In genomic region chr14:8173542-8174250, GRCm38 (mm10) we compare ENCODE assay signal across 8 mouse cellular contexts. TPM values are rescaled to one million over a fixed set of nuclear protein-coding genes. Genes with fewer than 3 reads are reported as not detected.
DNase-seq lines count a peak whose midpoint lies in the region; ATAC-seq and TF ChIP-seq lines count a peak whose summit lies in the region.
"Not testable (repeated sequence)": the region's sequence is repeated elsewhere in the genome, so short reads cannot be mapped to it uniquely, and the experiment has no call there.

No protein-coding gene starts in this region.

- peaks cover 27% of the 10 kb centered on the region for H3K36me3 ChIP-seq in G1E (replicated peaks)
- H3K36me3 ChIP-seq in forebrain, embryonic 11.5 days (ENCODE audit: control insufficient read depth, insufficient read depth, low read length); hindbrain, embryonic 11.5 days (ENCODE audit: control insufficient read depth, insufficient read depth, low read length): not testable (repeated sequence)
- H3K36me3 ChIP-seq in lung, embryonic 16.5 days (ENCODE audit: control insufficient read depth, insufficient read depth, low read length), result peaks cover 12% of the 10 kb centered on the region
- H3K36me3 ChIP-seq in neural tube, embryonic 12.5 days, result peaks cover 12% of the 10 kb centered on the region

- H3K27me3 ChIP-seq in G1E (ENCODE audit: insufficient read depth, low read length); cerebellum, adult 2 months (ENCODE audit: control insufficient read depth, insufficient read depth, low read length); forebrain, embryonic 11.5 days (ENCODE audit: control insufficient read depth, insufficient read depth, low read length); hindbrain, embryonic 11.5 days (ENCODE audit: control insufficient read depth, insufficient read depth, low read length); lung, embryonic 16.5 days (ENCODE audit: control insufficient read depth, insufficient read depth, low read depth, low read length); neural tube, embryonic 12.5 days (replicated peaks): not testable (repeated sequence)

- H3K4me3 ChIP-seq in G1E (ENCODE audit: low read depth, low read length), result peak overlapping the region; percentile 97
- peak overlapping the region; percentile 87 for H3K4me3 ChIP-seq in cerebellum, adult 2 months (replicated peaks; ENCODE audit: insufficient read depth, low read depth, low read length)
- H3K4me3 ChIP-seq in forebrain, embryonic 11.5 days (ENCODE audit: low read depth, low read length), result peak overlapping the region; percentile 91
- peak overlapping the region; percentile 76 for H3K4me3 ChIP-seq in hindbrain, embryonic 11.5 days (ENCODE audit: low read depth, low read length)
- peak overlapping the region; percentile 98 for H3K4me3 ChIP-seq in lung, embryonic 16.5 days (ENCODE audit: low read length)
- peak overlapping the region; percentile 93 for H3K4me3 ChIP-seq in neural tube, embryonic 12.5 days

- not testable (repeated sequence) for H3K9me3 ChIP-seq in G1E (replicated peaks); forebrain, embryonic 11.5 days (ENCODE audit: control insufficient read depth, low read length); hindbrain, embryonic 11.5 days (ENCODE audit: control insufficient read depth, low read length); lung, embryonic 16.5 days (ENCODE audit: control insufficient read depth, low read length); neural tube, embryonic 12.5 days

- TF ChIP-seq CTCF in G1E (IDR thresholded peaks at IDR 0.05; ENCODE audit: low read depth, low read length); cerebellum, adult 2 months (IDR thresholded peaks at IDR 0.05; ENCODE audit: borderline replicate concordance, insufficient read depth, low read depth, low read length): not testable (repeated sequence)

- WGBS in cerebellum, adult 2 months, result 25% methylated on average over 6 of the region's 7 CpGs
- 23% methylated on average over 5 of the region's 7 CpGs for WGBS in forebrain, embryonic 11.5 days
- WGBS in hindbrain, embryonic 11.5 days, result 27% methylated on average over 5 of the region's 7 CpGs
- WGBS in lung, embryonic 16.5 days, result 20% methylated on average over 5 of the region's 7 CpGs
- 30% methylated on average over 7 of the region's 7 CpGs for WGBS in neural tube, embryonic 12.5 days

- H3K9ac ChIP-seq in forebrain, embryonic 11.5 days (ENCODE audit: low read length), result peak overlapping the region; percentile 54; the same call in 1 of the 2 replicates
- H3K9ac ChIP-seq in hindbrain, embryonic 11.5 days (ENCODE audit: low read depth, low read length), result not testable (repeated sequence)
- peak overlapping the region; percentile 67 for H3K9ac ChIP-seq in lung, embryonic 16.5 days (ENCODE audit: low read length)
- H3K9ac ChIP-seq in neural tube, embryonic 12.5 days, result peak overlapping the region; percentile 53

- peak overlapping the region; percentile 55; the same call in 1 of the 2 replicates for H3K27ac ChIP-seq in cerebellum, adult 2 months (ENCODE audit: insufficient read depth, low read length)
- not testable (repeated sequence) for H3K27ac ChIP-seq in forebrain, embryonic 11.5 days (ENCODE audit: low read depth, low read length)
- peak overlapping the region; percentile 54; the same call in 1 of the 2 replicates for H3K27ac ChIP-seq in hindbrain, embryonic 11.5 days (ENCODE audit: low read depth, low read length)
- H3K27ac ChIP-seq in lung, embryonic 16.5 days (ENCODE audit: low read length), result peak overlapping the region; percentile 71
- H3K27ac ChIP-seq in neural tube, embryonic 12.5 days, result peak overlapping the region; percentile 23; the same call in 1 of the 2 replicates

- peak overlapping the region; percentile 73 for H3K4me2 ChIP-seq in forebrain, embryonic 11.5 days (ENCODE audit: low read depth, low read length, severe bottlenecking)
- peak overlapping the region; percentile 79 for H3K4me2 ChIP-seq in hindbrain, embryonic 11.5 days (replicated peaks; ENCODE audit: low read depth, low read length)
- H3K4me2 ChIP-seq in lung, embryonic 16.5 days (ENCODE audit: low read depth, low read length), result peak overlapping the region; percentile 91
- peak overlapping the region; percentile 79 for H3K4me2 ChIP-seq in neural tube, embryonic 12.5 days (replicated peaks)

- TF ChIP-seq POLR2A in cerebellum, adult 2 months (IDR thresholded peaks at IDR 0.05; ENCODE audit: borderline replicate concordance, insufficient read depth, low read length), result not testable (repeated sequence)

- peak; percentile 26 for DNase-seq in G1E (ENCODE audit: low spot score)
- DNase-seq in cerebellum, adult 2 months, result peak; percentile 38 to 70
- DNase-seq in forebrain, embryonic 11.5 days (ENCODE audit: low spot score); hindbrain, embryonic 11.5 days (ENCODE audit: low spot score): not testable (repeated sequence)
- peak; percentile 21 to 51 for DNase-seq in kidney, postnatal 4 days
- DNase-seq in thymus, postnatal 10 days (ENCODE audit: low spot score in 2 of 2), result peak; percentile 7 to 36

- peaks cover 15% of the 10 kb centered on the region for H3K4me1 ChIP-seq in G1E (ENCODE audit: insufficient read depth, low read depth, low read length)
- not testable (repeated sequence) for H3K4me1 ChIP-seq in cerebellum, adult 2 months (ENCODE audit: control insufficient read depth, insufficient read depth, low read length); forebrain, embryonic 11.5 days (replicated peaks; ENCODE audit: control insufficient read depth, insufficient read depth, low read length); hindbrain, embryonic 11.5 days (replicated peaks; ENCODE audit: control insufficient read depth, insufficient read depth, low read length); lung, embryonic 16.5 days (replicated peaks; ENCODE audit: control insufficient read depth, insufficient read depth, low read length)
- H3K4me1 ChIP-seq in neural tube, embryonic 12.5 days, result peaks cover 13% of the 10 kb centered on the region

- ATAC-seq in G1E (ENCODE audit: extremely low read depth, insufficient number of reproducible peaks, low FRiP score, poor library complexity, severe bottlenecking); lung, embryonic 16.5 days (ENCODE audit: low read depth): not testable (repeated sequence)
- ATAC-seq in forebrain, embryonic 11.5 days (replicated peaks; ENCODE audit: low FRiP score), result 0 out of 2 replicates have a peak, but pooled peaks have one; percentile 2
- ATAC-seq in hindbrain, embryonic 11.5 days (ENCODE audit: low FRiP score), result peak; percentile 6; the same call in 1 of the 2 replicates
- ATAC-seq in neural tube, embryonic 12.5 days (ENCODE audit: low FRiP score, low read depth), result peak; percentile 14; the same call in 1 of the 2 replicates

RNA-seq across cellular contexts. Expression of gene Pdhb, which starts 0.9 kb away (rescaled TPM):
- total RNA-seq in G1E (2014; fragmentation: Nextera tagmentation) (76.1 and 91.4 TPM in 2 replicates), G1E (2017) (141 and 182 TPM in 2 replicates)
- 72.1 and 79.4 TPM in 2 replicates for polyA plus RNA-seq in G1E (2012)
- 275 and 279 TPM in 2 replicates for polyA plus RNA-seq in cerebellum, adult 2 months (2012; rRNA removed)
- 202 and 213 TPM in 2 replicates for polyA plus RNA-seq in forebrain, embryonic 11.5 days (2014; fragmentation: Nextera tagmentation; extraction: Ambion mirVana)
- polyA plus RNA-seq in hindbrain, embryonic 11.5 days (2014; fragmentation: Nextera tagmentation; extraction: Ambion mirVana), result 228 and 233 TPM in 2 replicates
- 178 and 188 TPM in 2 replicates for polyA plus RNA-seq in lung, embryonic 16.5 days (2015; fragmentation: Nextera tagmentation; extraction: Ambion mirVana)
- polyA plus RNA-seq in neural tube, embryonic 12.5 days (2016; fragmentation: Nextera tagmentation; extraction: Ambion mirVana), result 220 and 238 TPM in 2 replicates

RNA-seq across cellular contexts. Expression of gene Kctd6, which starts 40.2 kb away (rescaled TPM):
- total RNA-seq in G1E (2014; fragmentation: Nextera tagmentation), result 3.1 and 4.6 TPM in 2 replicates
- 9.3 and 9.9 TPM in 2 replicates for total RNA-seq in G1E (2017)
- 0.64 and 0.70 TPM in 2 replicates for polyA plus RNA-seq in G1E (2012)
- 35.0 and 35.8 TPM in 2 replicates for polyA plus RNA-seq in cerebellum, adult 2 months (2012; rRNA removed)
- 13.7 and 14.3 TPM in 2 replicates for polyA plus RNA-seq in forebrain, embryonic 11.5 days (2014; fragmentation: Nextera tagmentation; extraction: Ambion mirVana)
- 8.2 and 11.2 TPM in 2 replicates for polyA plus RNA-seq in hindbrain, embryonic 11.5 days (2014; fragmentation: Nextera tagmentation; extraction: Ambion mirVana)
- polyA plus RNA-seq in lung, embryonic 16.5 days (2015; fragmentation: Nextera tagmentation; extraction: Ambion mirVana), result 3.0 and 3.2 TPM in 2 replicates
- 16.5 and 17.5 TPM in 2 replicates for polyA plus RNA-seq in neural tube, embryonic 12.5 days (2016; fragmentation: Nextera tagmentation; extraction: Ambion mirVana)
